Mouse (Mus musculus) bone marrow macrophage, adult 2 months (primary cell): ENCODE results near the gene Tenm4.

Experiments
- CTCF ChIP-seq: IDR thresholded peaks from 2 replicates; pipeline ENCODE4 v1.5.1; 2012; ENCODE audit warnings: low read depth, mild to moderate bottlenecking, low read length, moderate library complexity
- POLR2A ChIP-seq: IDR thresholded peaks from 2 replicates; pipeline ENCODE4 v1.6.1; 2012; ENCODE audit warnings: mild to moderate bottlenecking, low read depth, low read length, borderline replicate concordance

DNA sequence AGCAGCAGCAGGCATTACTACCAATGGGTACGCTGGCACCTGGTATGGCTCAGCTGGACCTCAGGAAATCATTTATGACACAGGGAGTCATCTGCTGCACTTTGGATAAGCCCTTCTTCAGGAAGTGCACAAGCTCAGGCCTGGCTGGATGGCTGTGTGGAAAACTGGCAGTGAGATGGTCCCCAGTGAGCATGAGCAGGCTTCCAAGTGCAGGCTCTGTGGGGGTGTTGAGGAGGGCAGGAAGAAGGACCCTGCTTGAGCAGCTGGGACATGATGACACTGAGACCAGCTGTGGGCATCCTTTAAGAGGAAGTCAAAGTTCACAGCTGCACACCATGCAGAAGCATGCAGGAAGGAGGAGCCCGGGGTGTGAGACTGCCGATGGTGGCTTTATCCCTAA, 455.3 kb downstream of the Tenm4 start:
- TF ChIP-seq POLR2A (no peak), CTCF (no peak)
